Mouse (Mus musculus) limb, embryonic 11.5 days (tissue): ENCODE measurements at regions not wholly inside any gene's neighbourhood (a gene's known extent, or its start where the extent isn't known, plus 50 kb on each side); places are given as distances from the start of the nearest gene placed in this dataset. TPM values are rescaled to one million over a fixed set of nuclear protein-coding genes. Genes with fewer than 3 reads are reported as not detected.

Experiments
- ATAC-seq: fragments of 200-750 bp; cut with Nextera tagmentation; 2 replicates; pipeline ENCODE4 v1.8.0; 2017; ENCODE audit warnings: low read depth; ENCODE audit not compliant: insufficient number of reproducible peaks, low FRiP score, low TSS enrichment
- DNase-seq: peaks from one replicate; pipeline ENCODE4 v3.0.0-alpha.2; 2015; ENCODE audit warnings: low spot score
- H3K27ac ChIP-seq: fragments of 300-500 bp; sonication (generic); replicated peaks from 2 replicates; pipeline ENCODE4 v1.5.1; 2014; ENCODE audit warnings: low read depth, mild to moderate bottlenecking, low read length
- H3K27me3 ChIP-seq: fragments of 300-500 bp; sonication (generic); 2 replicates; pipeline ENCODE4 v1.6.1; 2014; ENCODE audit warnings: mild to moderate bottlenecking, low read length, mixed read lengths; ENCODE audit not compliant: control insufficient read depth, insufficient read depth
- H3K36me3 ChIP-seq: fragments of 300-500 bp; sonication (generic); 2 replicates; pipeline ENCODE4 v1.6.1; 2014; ENCODE audit warnings: mild to moderate bottlenecking, low read length, moderate library complexity, mixed read lengths; ENCODE audit not compliant: control insufficient read depth, insufficient read depth
- H3K4me1 ChIP-seq: fragments of 300-500 bp; sonication (generic); 2 replicates; pipeline ENCODE4 v1.6.1; 2014; ENCODE audit warnings: low read length, mixed read lengths; ENCODE audit not compliant: control insufficient read depth, insufficient read depth
- H3K4me2 ChIP-seq: fragments of 300-500 bp; sonication (generic); 2 replicates; pipeline ENCODE4 v1.6.1; 2014; ENCODE audit warnings: low read depth, mild to moderate bottlenecking, moderate library complexity; ENCODE audit not compliant: severe bottlenecking
- H3K4me3 ChIP-seq: fragments of 300-500 bp; sonication (generic); 2 replicates; pipeline ENCODE4 v1.5.1; 2014; ENCODE audit warnings: low read depth, low read length
- H3K9ac ChIP-seq: fragments of 300-500 bp; sonication (generic); 2 replicates; pipeline ENCODE4 v1.6.1; 2014; ENCODE audit warnings: mild to moderate bottlenecking, low read length
- H3K9me3 ChIP-seq: fragments of 300-500 bp; sonication (generic); 2 replicates; pipeline ENCODE4 v1.6.1; 2016; ENCODE audit warnings: low read length; ENCODE audit not compliant: control insufficient read depth
- WGBS: fragments of 180-500 bp; shearing (Covaris S2); extraction: QIAGEN DNeasy Blood & Tissue Kit; methylation state at CpG from one replicate; pipeline ENCODE4 v1.1.7; 2014; 5-methylcytosine and 5-hydroxymethylcytosine counted together
- microRNA-seq: library from miRNA; unstranded; fragments of <30 nt; microRNA quantifications from one replicate; pipeline ENCODE4, GENCODE M21; 2016

GRCm38 (mm10) chr2:169006549-169006948 lies 51.2 kb upstream of the Zfp64 start:
- H3K36me3 ChIP-seq, result no peaks in the 10 kb centered on the region
- no peak for DNase-seq
- no peak overlapping the region for H3K9ac ChIP-seq
- H3K4me1 ChIP-seq, result peaks cover 18% of the 10 kb centered on the region; the same call in 1 of the 2 replicates
- ATAC-seq, result no peak
- WGBS, result 76% methylated on average over 10 of the region's 10 CpGs
- H3K27me3 ChIP-seq, result no peaks in the 10 kb centered on the region
- H3K4me2 ChIP-seq, result no peak overlapping the region
- no peak overlapping the region for H3K27ac ChIP-seq
- H3K9me3 ChIP-seq, result no peaks in the 10 kb centered on the region
- H3K4me3 ChIP-seq, result no peak overlapping the region

- DNase-seq (no peak), ATAC-seq (no peak)
- no peak overlapping the region for H3K27ac ChIP-seq
- no peaks in the 10 kb centered on the region for H3K36me3 ChIP-seq
- no peak overlapping the region for H3K9ac ChIP-seq
- H3K4me3 ChIP-seq, result no peak overlapping the region
- H3K4me1 ChIP-seq, result peaks cover 18% of the 10 kb centered on the region; the same call in 1 of the 2 replicates
- H3K4me2 ChIP-seq, result no peak overlapping the region
- no peaks in the 10 kb centered on the region for H3K27me3 ChIP-seq
- 88% methylated on average over 7 of the region's 7 CpGs for WGBS
- H3K9me3 ChIP-seq, result no peaks in the 10 kb centered on the region
Measured at GRCm38 (mm10) chr2:169005810-169006209, 50.4 kb upstream of the Zfp64 start.

Small RNAs in the stretch of these regions (microRNA-seq; reads per million reads assigned to microRNA genes)
- not detected for gene Gm26469
